Mouse (Mus musculus) hindbrain, embryonic 11.5 days (tissue): ENCODE measurements at regions not wholly inside any gene's neighbourhood (a gene's known extent, or its start where the extent isn't known, plus 50 kb on each side); places are given as distances from the start of the nearest gene placed in this dataset.

Experiments
- ATAC-seq: fragments of 200-750 bp; cut with Nextera tagmentation; 2 replicates; pipeline ENCODE4 v1.8.0; 2017; ENCODE audit warnings: mild to moderate bottlenecking, moderate TSS enrichment, moderate library complexity; ENCODE audit not compliant: low FRiP score
- DNase-seq: peaks from one replicate; pipeline ENCODE4 v3.0.0-alpha.2; 2015; ENCODE audit warnings: low spot score
- H3K27ac ChIP-seq: fragments of 300-500 bp; sonication (generic); 2 replicates; pipeline ENCODE4 v1.5.1; 2014; ENCODE audit warnings: mild to moderate bottlenecking, low read depth, low read length
- H3K27me3 ChIP-seq: fragments of 300-500 bp; sonication (generic); 2 replicates; pipeline ENCODE4 v1.6.1; 2014; ENCODE audit warnings: mild to moderate bottlenecking, low read length, moderate library complexity, mixed read lengths; ENCODE audit not compliant: control insufficient read depth, insufficient read depth
- H3K36me3 ChIP-seq: fragments of 300-500 bp; sonication (generic); 2 replicates; pipeline ENCODE4 v1.6.1; 2014; ENCODE audit warnings: mild to moderate bottlenecking, low read length, moderate library complexity, mixed read lengths; ENCODE audit not compliant: control insufficient read depth, insufficient read depth
- H3K4me1 ChIP-seq: fragments of 300-500 bp; sonication (generic); replicated peaks from 2 replicates; pipeline ENCODE4 v1.6.1; 2014; ENCODE audit warnings: low read length, mixed read lengths; ENCODE audit not compliant: control insufficient read depth, insufficient read depth
- H3K4me2 ChIP-seq: fragments of 300-500 bp; sonication (generic); replicated peaks from 2 replicates; pipeline ENCODE4 v1.6.1; 2014; ENCODE audit warnings: mild to moderate bottlenecking, low read depth, low read length
- H3K4me3 ChIP-seq: fragments of 300-500 bp; sonication (generic); 2 replicates; pipeline ENCODE4 v1.5.1; 2014; ENCODE audit warnings: low read depth, low read length
- H3K9ac ChIP-seq: fragments of 300-500 bp; sonication (generic); 2 replicates; pipeline ENCODE4 v1.6.1; 2014; ENCODE audit warnings: low read depth, low read length
- H3K9me3 ChIP-seq: fragments of 300-500 bp; sonication (generic); 2 replicates; pipeline ENCODE4 v1.6.1; 2016; ENCODE audit warnings: low read length; ENCODE audit not compliant: control insufficient read depth
- WGBS: fragments of 180-500 bp; shearing (Covaris S2); extraction: QIAGEN DNeasy Blood & Tissue Kit; methylation state at CpG from one replicate; pipeline ENCODE4 v1.1.7; 2014; 5-methylcytosine and 5-hydroxymethylcytosine counted together

- H3K4me3 ChIP-seq = no peak overlapping the region
- no peaks in the 10 kb centered on the region for H3K9me3 ChIP-seq
- WGBS = 86% methylated on average over 12 of the region's 12 CpGs
- H3K4me2 ChIP-seq = no peak overlapping the region
- H3K36me3 ChIP-seq = no peaks in the 10 kb centered on the region
- no peak for DNase-seq
- no peak overlapping the region for H3K9ac ChIP-seq
- H3K27ac ChIP-seq = no peak overlapping the region
- no peaks in the 10 kb centered on the region for H3K27me3 ChIP-seq
- no peaks in the 10 kb centered on the region for H3K4me1 ChIP-seq
- ATAC-seq = no peak
Observed at GRCm38 (mm10) chr11:71866690-71867089, 117.0 kb downstream of the Wscd1 start.

GRCm38 (mm10) chr11:71857926-71858325 lies 108.2 kb downstream of the Wscd1 start:
- no peak overlapping the region for H3K9ac ChIP-seq
- no peak overlapping the region for H3K4me2 ChIP-seq
- H3K27ac ChIP-seq = no peak overlapping the region
- 85% methylated on average over 8 of the region's 8 CpGs for WGBS
- DNase-seq (no peak), ATAC-seq (no peak)
- no peak overlapping the region for H3K4me3 ChIP-seq
- H3K27me3 ChIP-seq = no peaks in the 10 kb centered on the region
- no peaks in the 10 kb centered on the region for H3K4me1 ChIP-seq
- no peaks in the 10 kb centered on the region for H3K36me3 ChIP-seq
- H3K9me3 ChIP-seq = no peaks in the 10 kb centered on the region

- Histone ChIP-seq H3K27ac (no peak overlapping the region), H3K9ac (no peak overlapping the region), H3K9me3 (no peaks in the 10 kb centered on the region), H3K4me2 (no peak overlapping the region), H3K4me3 (no peak overlapping the region), H3K4me1 (no peaks in the 10 kb centered on the region), H3K27me3 (no peaks in the 10 kb centered on the region), H3K36me3 (no peaks in the 10 kb centered on the region)
- ATAC-seq (no peak), DNase-seq (no peak)
- WGBS = 88% methylated on average over 1 of the region's 1 CpGs
Observed at GRCm38 (mm10) chr11:71855557-71855956, 105.8 kb downstream of the Wscd1 start.

GRCm38 (mm10) chr11:71855058-71855457 lies 105.3 kb downstream of the Wscd1 start:
- Histone ChIP-seq H3K4me3 (no peak overlapping the region), H3K36me3 (no peaks in the 10 kb centered on the region), H3K4me1 (no peaks in the 10 kb centered on the region), H3K9ac (no peak overlapping the region), H3K9me3 (no peaks in the 10 kb centered on the region), H3K4me2 (no peak overlapping the region), H3K27me3 (no peaks in the 10 kb centered on the region), H3K27ac (no peak overlapping the region)
- ATAC-seq = no peak
- no peak for DNase-seq
- 92% methylated on average over 3 of the region's 3 CpGs for WGBS

- DNase-seq (peak; percentile 25), ATAC-seq (peak; percentile 35)
- Histone ChIP-seq H3K36me3 (no peaks in the 10 kb centered on the region), H3K9me3 (no peaks in the 10 kb centered on the region), H3K9ac (no peak overlapping the region), H3K27me3 (no peaks in the 10 kb centered on the region), H3K4me1 (no peaks in the 10 kb centered on the region), H3K4me2 (no peak overlapping the region), H3K4me3 (no peak overlapping the region), H3K27ac (no peak overlapping the region)
- 60% methylated on average over 9 of the region's 9 CpGs for WGBS
Observed at GRCm38 (mm10) chr11:71847684-71848367, 98.1 kb downstream of the Wscd1 start.

- ATAC-seq (no peak), DNase-seq (no peak)
- Histone ChIP-seq H3K9me3 (no peaks in the 10 kb centered on the region), H3K4me1 (no peaks in the 10 kb centered on the region), H3K9ac (no peak overlapping the region), H3K36me3 (no peaks in the 10 kb centered on the region), H3K4me3 (no peak overlapping the region), H3K27ac (no peak overlapping the region), H3K27me3 (no peaks in the 10 kb centered on the region), H3K4me2 (no peak overlapping the region)
- 83% methylated on average over 3 of the region's 3 CpGs for WGBS
Observed at GRCm38 (mm10) chr11:71846496-71846895, 96.8 kb downstream of the Wscd1 start.

- no peaks in the 10 kb centered on the region for H3K4me1 ChIP-seq
- no peak overlapping the region for H3K27ac ChIP-seq
- no peak overlapping the region for H3K4me3 ChIP-seq
- ATAC-seq (no peak), DNase-seq (no peak)
- WGBS = 64% methylated on average over 8 of the region's 8 CpGs
- H3K36me3 ChIP-seq = no peaks in the 10 kb centered on the region
- no peaks in the 10 kb centered on the region for H3K27me3 ChIP-seq
- H3K9me3 ChIP-seq = no peaks in the 10 kb centered on the region
- H3K9ac ChIP-seq = no peak overlapping the region
- no peak overlapping the region for H3K4me2 ChIP-seq
Observed at GRCm38 (mm10) chr11:71840635-71841443, 91.1 kb downstream of the Wscd1 start.
